Mouse (Mus musculus) stomach, embryonic 16.5 days (tissue): ENCODE data around the gene Wdr11. TPM values are rescaled to one million over a fixed set of nuclear protein-coding genes. Genes with fewer than 3 reads are reported as not detected.

Experiments used
- ATAC-seq: fragments of 200-750 bp; cut with Nextera tagmentation; 2 replicates; pipeline ENCODE4 v1.8.0; 2017; ENCODE audit warnings: moderate number of reproducible peaks, moderate TSS enrichment; ENCODE audit not compliant: insufficient read depth, low FRiP score
- H3K27ac ChIP-seq: fragments of 300-500 bp; sonication (generic); 2 replicates; pipeline ENCODE4 v1.5.1; 2014; ENCODE audit warnings: low read length
- H3K27me3 ChIP-seq: fragments of 300-500 bp; sonication (generic); 2 replicates; pipeline ENCODE4 v1.6.1; 2014; ENCODE audit warnings: low read length, control low read depth, mixed read lengths; ENCODE audit not compliant: control insufficient read depth, insufficient read depth
- H3K36me3 ChIP-seq: fragments of 300-500 bp; sonication (generic); 2 replicates; pipeline ENCODE4 v1.6.1; 2014; ENCODE audit warnings: low read length; ENCODE audit not compliant: control insufficient read depth, insufficient read depth
- H3K4me1 ChIP-seq: fragments of 300-500 bp; sonication (generic); 2 replicates; pipeline ENCODE4 v1.6.1; 2014; ENCODE audit warnings: low read length, control low read depth, mixed read lengths; ENCODE audit not compliant: control insufficient read depth, insufficient read depth
- H3K4me2 ChIP-seq: fragments of 300-500 bp; sonication (generic); 2 replicates; pipeline ENCODE4 v1.6.1; 2014; ENCODE audit warnings: low read depth, low read length, mixed read lengths
- H3K4me3 ChIP-seq: fragments of 300-500 bp; sonication (generic); replicated peaks from 2 replicates; pipeline ENCODE4 v1.5.1; 2014; ENCODE audit warnings: mild to moderate bottlenecking, low read length
- H3K9ac ChIP-seq: fragments of 300-500 bp; sonication (generic); 2 replicates; pipeline ENCODE4 v1.6.1; 2014; ENCODE audit warnings: low read length
- H3K9me3 ChIP-seq: fragments of 300-500 bp; sonication (generic); replicated peaks from 2 replicates; pipeline ENCODE4 v1.6.1; 2016; ENCODE audit warnings: low read length, control low read depth; ENCODE audit not compliant: control insufficient read depth
- WGBS: fragments of 180-500 bp; shearing (Covaris S2); extraction: QIAGEN DNeasy Blood & Tissue Kit; methylation state at CpG from one replicate; pipeline ENCODE4 v1.1.7; 2014; 5-methylcytosine and 5-hydroxymethylcytosine counted together
- polyA plus RNA-seq: library from polyadenylated mRNA; unstranded; fragments of >200 nt; fragmentation: Nextera tagmentation; extraction: Ambion mirVana; gene quantifications from 2 replicates; pipeline ENCODE4 v1.2.1, GENCODE M21; 2015

Wdr11 gene
- 37.6 and 41.7 TPM in 2 replicates for polyA plus RNA-seq

DNA sequence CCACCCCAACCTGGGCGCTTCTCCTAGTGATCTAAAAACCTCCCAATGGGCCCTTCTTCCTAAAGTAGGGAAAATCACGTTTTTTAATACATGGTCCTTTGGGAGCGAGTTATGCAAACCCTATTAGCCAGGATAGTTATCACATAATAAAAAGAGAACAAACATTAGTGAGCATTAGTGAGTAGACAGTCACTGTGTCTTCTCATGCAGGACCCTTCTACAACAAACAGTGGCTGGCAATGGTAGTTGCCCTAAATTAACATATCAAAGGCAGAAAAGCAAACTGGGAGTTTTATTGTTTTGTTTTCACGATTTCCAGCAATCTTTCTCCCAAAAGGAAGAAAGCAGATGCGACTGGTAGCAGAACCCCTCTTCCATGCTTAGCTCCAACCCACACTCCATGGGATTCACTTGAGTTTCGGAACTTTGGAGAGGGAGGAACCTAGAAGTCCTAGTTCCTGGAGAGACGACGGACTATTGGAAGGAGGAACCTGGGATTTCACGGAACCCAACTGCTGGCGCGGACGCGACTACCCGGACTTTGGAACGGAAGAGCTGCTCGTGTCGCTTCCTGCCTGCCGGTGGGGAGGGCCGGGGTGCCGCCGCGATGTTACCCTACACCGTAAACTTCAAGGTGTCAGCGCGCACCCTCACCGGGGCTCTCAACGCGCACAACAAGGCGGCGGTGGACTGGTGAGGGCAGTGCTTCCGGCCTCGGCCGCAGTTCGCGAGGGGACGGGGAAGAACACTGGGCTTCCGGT is at the start of gene Wdr11:
Gene Wdr11, plus strand, starts transcription at position 493 of the 761 bp plus-strand sequence.
- Histone ChIP-seq H3K4me2 (peak within 1 kb of the TSS; percentile 68), H3K27me3 (no peaks in the 10 kb centered on the region), H3K4me1 (peaks cover 5% of the 10 kb centered on the region), H3K9me3 (no peaks in the 10 kb centered on the region), H3K4me3 (peak within 1 kb of the TSS; percentile 95), H3K36me3 (no peaks in the 10 kb centered on the region), H3K9ac (peak within 1 kb of the TSS; percentile 98), H3K27ac (peak within 1 kb of the TSS; percentile 97)
- WGBS = 4% methylated on average over 37 of the region's 37 CpGs
- peak; percentile 93 for ATAC-seq

DNA sequence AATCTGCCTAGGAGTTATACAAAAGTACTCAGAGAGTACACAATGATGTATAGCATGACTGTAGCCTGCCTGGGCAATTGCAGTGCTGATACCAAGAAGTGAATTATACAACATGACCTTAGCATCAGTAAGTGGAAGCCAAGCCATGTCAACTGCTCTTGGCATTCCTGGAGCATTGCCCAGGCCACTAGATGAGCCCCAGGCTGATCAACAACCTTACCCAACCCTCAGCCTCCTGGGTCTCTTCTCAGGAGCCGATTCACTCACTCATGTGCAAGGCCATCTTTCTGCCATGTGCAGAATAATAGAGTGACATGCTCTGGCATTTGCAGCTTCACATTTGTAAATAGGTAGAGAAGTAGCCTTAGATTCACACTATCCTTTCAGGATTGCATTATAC is 24.1 kb upstream of the Wdr11 start:
- no peak for ATAC-seq
- H3K27ac ChIP-seq = no peak overlapping the region
- H3K9ac ChIP-seq = no peak overlapping the region
- H3K27me3 ChIP-seq = no peaks in the 10 kb centered on the region
- H3K9me3 ChIP-seq = no peaks in the 10 kb centered on the region
- no peak overlapping the region for H3K4me2 ChIP-seq
- H3K4me1 ChIP-seq = no peaks in the 10 kb centered on the region
- H3K36me3 ChIP-seq = no peaks in the 10 kb centered on the region
- no peak overlapping the region for H3K4me3 ChIP-seq
- WGBS = 88% methylated on average over 1 of the region's 1 CpGs

DNA sequence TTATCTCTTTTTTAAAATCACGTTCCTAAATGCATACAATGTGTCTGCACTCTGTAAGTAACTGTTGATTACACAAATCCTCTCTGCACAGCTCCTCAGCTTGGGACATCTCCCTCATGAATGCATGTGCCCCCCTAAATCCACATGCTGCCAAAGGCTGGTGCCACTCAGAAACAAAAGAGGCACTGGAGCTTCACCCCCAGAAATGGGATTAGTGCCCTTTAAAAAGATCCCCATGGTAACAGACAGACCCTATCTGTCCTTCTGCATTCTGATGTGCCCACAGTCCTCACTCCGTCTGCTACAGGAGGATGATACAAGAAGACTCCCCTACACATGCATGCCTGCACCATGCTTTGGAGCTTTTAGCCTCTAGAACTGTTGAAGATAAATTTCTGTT is 23.3 kb upstream of the Wdr11 start:
- 70% methylated on average over 2 of the region's 2 CpGs for WGBS
- no peak overlapping the region for H3K4me3 ChIP-seq
- ATAC-seq = no peak

DNA sequence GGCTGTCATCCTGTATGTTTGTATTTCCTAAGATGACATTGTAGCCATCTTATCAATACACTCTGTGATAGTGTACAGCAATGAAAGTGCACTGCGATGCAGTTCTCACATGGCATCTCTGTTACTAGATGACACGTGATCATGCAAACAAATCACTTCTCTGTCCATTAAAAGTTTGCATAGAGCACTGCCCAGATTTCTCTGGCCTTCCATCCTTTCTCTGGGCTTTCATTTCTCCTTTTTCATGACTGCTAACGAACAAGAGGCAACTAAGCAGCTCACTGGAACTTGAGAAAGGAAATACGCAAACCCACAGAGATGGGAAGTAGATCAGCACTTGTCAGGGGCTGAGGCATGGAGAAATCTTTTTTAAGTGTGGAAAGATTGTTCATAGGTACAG is 17.2 kb upstream of the Wdr11 start:
- Histone ChIP-seq H3K4me3 (no peak overlapping the region), H3K36me3 (no peaks in the 10 kb centered on the region), H3K4me2 (no peak overlapping the region), H3K9ac (no peak overlapping the region), H3K27ac (no peak overlapping the region), H3K4me1 (0 out of 2 replicates have a peak, but pooled peaks cover 2% of the 10 kb centered on the region), H3K9me3 (no peaks in the 10 kb centered on the region), H3K27me3 (no peaks in the 10 kb centered on the region)
- WGBS = 65% methylated on average over 4 of the region's 4 CpGs
- ATAC-seq = no peak

More for the DNA sequence above, 23.3 kb upstream of the Wdr11 start:
- H3K27me3 ChIP-seq = no peaks in the 10 kb centered on the region
- no peak overlapping the region for H3K27ac ChIP-seq
- no peak overlapping the region for H3K4me2 ChIP-seq
- no peaks in the 10 kb centered on the region for H3K36me3 ChIP-seq
- no peaks in the 10 kb centered on the region for H3K9me3 ChIP-seq
- no peaks in the 10 kb centered on the region for H3K4me1 ChIP-seq
- H3K9ac ChIP-seq = no peak overlapping the region

DNA sequence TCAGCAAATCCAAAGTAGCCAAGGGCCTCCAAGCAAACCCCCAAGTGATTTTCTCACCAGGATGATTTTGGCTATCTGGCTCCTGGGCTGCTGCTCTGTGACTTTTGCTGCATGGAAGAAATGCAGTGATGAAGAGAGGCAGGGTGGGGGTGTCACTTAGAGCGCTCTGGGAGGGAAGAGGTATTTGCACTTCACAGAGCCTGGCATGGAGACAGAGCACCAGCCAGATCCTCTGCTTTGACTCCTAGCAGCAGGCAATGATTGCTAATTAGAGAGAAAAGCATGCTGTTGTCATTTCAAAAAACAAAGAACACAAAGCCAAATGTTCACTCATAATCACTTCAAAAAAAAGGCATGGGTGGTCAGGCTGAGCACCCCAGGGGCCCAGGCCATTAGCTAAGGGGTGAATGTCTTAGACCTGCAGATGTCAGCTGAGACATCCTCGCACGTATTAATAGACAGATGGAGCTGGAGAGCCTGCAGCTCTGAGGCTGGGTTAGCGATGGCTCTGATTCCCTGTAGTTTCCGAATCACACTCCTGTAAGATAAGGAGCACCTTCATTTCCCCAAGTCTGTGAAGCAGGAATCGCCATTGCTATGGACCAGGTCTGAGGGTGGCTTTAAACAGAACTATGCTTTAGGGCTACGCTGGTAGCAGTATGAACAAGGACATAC is 16.4 kb upstream of the Wdr11 start:
- Histone ChIP-seq H3K27me3 (no peaks in the 10 kb centered on the region), H3K9ac (no peak overlapping the region), H3K36me3 (no peaks in the 10 kb centered on the region), H3K4me3 (no peak overlapping the region), H3K4me2 (no peak overlapping the region), H3K4me1 (0 out of 2 replicates have a peak, but pooled peaks cover 2% of the 10 kb centered on the region), H3K27ac (no peak overlapping the region), H3K9me3 (no peaks in the 10 kb centered on the region)
- 27% methylated on average over 7 of the region's 7 CpGs for WGBS
- ATAC-seq = no peak

GRCm38 (mm10) chr7:129592132-129592745 is 576 bp downstream of the Wdr11 start:
- peak overlapping the region; percentile 98 for H3K9ac ChIP-seq
- no peaks in the 10 kb centered on the region for H3K9me3 ChIP-seq
- H3K4me2 ChIP-seq = peak overlapping the region; percentile 68
- H3K27ac ChIP-seq = peak overlapping the region; percentile 97
- peaks cover 5% of the 10 kb centered on the region for H3K4me1 ChIP-seq
- no peak for ATAC-seq
- WGBS = 2% methylated on average over 13 of the region's 13 CpGs
- no peaks in the 10 kb centered on the region for H3K36me3 ChIP-seq
- no peaks in the 10 kb centered on the region for H3K27me3 ChIP-seq
- H3K4me3 ChIP-seq = peak overlapping the region; percentile 95

DNA sequence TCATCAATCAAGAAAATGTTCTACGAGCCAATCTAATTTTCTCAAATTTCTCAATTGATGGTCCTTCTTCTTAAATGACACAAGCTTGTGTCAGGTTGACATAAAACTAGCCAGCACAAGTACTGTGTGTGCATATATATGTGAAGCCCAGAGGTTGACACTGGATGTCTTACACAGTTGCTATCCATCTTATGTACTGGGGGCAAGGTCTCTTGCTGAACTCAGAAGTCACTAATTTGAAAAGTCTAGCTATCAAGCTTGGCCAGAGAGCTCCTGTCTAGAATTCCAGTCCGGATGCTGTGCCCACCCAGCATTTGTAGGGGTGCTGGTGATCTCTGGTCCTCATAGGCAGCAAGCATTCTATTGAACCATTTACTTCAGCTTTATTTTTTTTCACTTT is 5.5 kb downstream of the Wdr11 start:
- ATAC-seq = no peak
- Histone ChIP-seq H3K27ac (no peak overlapping the region), H3K36me3 (peaks cover 5% of the 10 kb centered on the region)

GRCm38 (mm10) chr7:129606291-129606690 is 14.6 kb downstream of the Wdr11 start:
- Histone ChIP-seq H3K27ac (no peak overlapping the region), H3K27me3 (no peaks in the 10 kb centered on the region), H3K4me1 (no peaks in the 10 kb centered on the region), H3K36me3 (peaks cover 14% of the 10 kb centered on the region; the same call in 1 of the 2 replicates), H3K9me3 (no peaks in the 10 kb centered on the region), H3K9ac (no peak overlapping the region), H3K4me3 (no peak overlapping the region), H3K4me2 (no peak overlapping the region)
- 90% methylated on average over 8 of the region's 8 CpGs for WGBS
- ATAC-seq = no peak

More for the DNA sequence above, 5.5 kb downstream of the Wdr11 start:
- Histone ChIP-seq H3K27me3 (no peaks in the 10 kb centered on the region), H3K4me1 (no peaks in the 10 kb centered on the region), H3K4me3 (no peak overlapping the region), H3K9ac (no peak overlapping the region), H3K4me2 (no peak overlapping the region), H3K9me3 (no peaks in the 10 kb centered on the region)
- WGBS = 95% methylated on average over 2 of the region's 2 CpGs

DNA sequence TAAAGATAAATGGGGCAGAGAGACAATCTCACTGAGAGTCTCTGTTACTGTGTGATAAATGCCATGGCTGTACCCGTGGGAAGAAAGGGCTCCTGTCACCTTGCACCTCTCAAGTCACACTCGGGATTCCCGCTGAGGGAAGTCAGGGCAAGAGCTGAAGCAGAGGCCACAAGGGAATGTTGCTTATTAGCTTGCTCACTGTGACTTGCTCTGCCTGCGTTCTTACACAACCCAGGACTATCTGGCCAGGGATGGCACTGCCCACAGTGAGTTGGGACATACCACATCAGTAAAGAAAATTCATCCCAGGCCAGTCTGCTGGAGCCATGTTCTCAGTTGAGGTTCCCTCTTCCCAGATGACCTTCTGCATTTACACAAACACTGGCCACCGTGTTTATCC is 29.5 kb downstream of the Wdr11 start:
- Histone ChIP-seq H3K4me3 (no peak overlapping the region), H3K27ac (no peak overlapping the region), H3K36me3 (peaks cover 18% of the 10 kb centered on the region), H3K27me3 (no peaks in the 10 kb centered on the region), H3K9ac (no peak overlapping the region), H3K4me2 (no peak overlapping the region), H3K4me1 (no peaks in the 10 kb centered on the region), H3K9me3 (no peaks in the 10 kb centered on the region)
- no peak for ATAC-seq
- 87% methylated on average over 5 of the region's 5 CpGs for WGBS
